Mouse (Mus musculus) CH12.LX (cell line): ENCODE data around the gene Psmb1.

Source experiments
- PAX5 ChIP-seq: IDR thresholded peaks from 2 replicates; pipeline ENCODE4 v1.6.1; 2012; ENCODE audit warnings: low read length, inconsistent platforms, mixed read lengths
- POLR2A ChIP-seq: IDR thresholded peaks from 2 replicates; pipeline ENCODE4 v1.6.1; 2011; ENCODE audit warnings: low read depth, mild to moderate bottlenecking, improper control_type of control experiment, low read length

- TF ChIP-seq PAX5 (no peak), POLR2A (no peak)
Observed at GRCm38 (mm10) chr17:15440067-15440462, 59.5 kb downstream of the Psmb1 start.
